Mouse (Mus musculus) hindbrain, embryonic 15.5 days (tissue): ENCODE data around the gene Gnb3. TPM values are rescaled to one million over a fixed set of nuclear protein-coding genes. Genes with fewer than 3 reads are reported as not detected.
"Not testable (repeated sequence)": the region's sequence is repeated elsewhere in the genome, so short reads cannot be mapped to it uniquely, and the experiment has no call there.

Experiments used
- ATAC-seq: fragments of 200-750 bp; cut with Nextera tagmentation; 2 replicates; pipeline ENCODE4 v1.8.0; 2017; ENCODE audit warnings: low read depth, moderate number of reproducible peaks, moderate TSS enrichment; ENCODE audit not compliant: low FRiP score
- H3K27ac ChIP-seq: fragments of 300-500 bp; sonication (generic); replicated peaks from 2 replicates; pipeline ENCODE4 v1.5.1; 2015; ENCODE audit warnings: mild to moderate bottlenecking, inconsistent platforms
- H3K27me3 ChIP-seq: fragments of 300-500 bp; sonication (generic); 2 replicates; pipeline ENCODE4 v1.6.1; 2015; ENCODE audit warnings: control low read depth, inconsistent platforms
- H3K36me3 ChIP-seq: fragments of 300-500 bp; sonication (generic); 2 replicates; pipeline ENCODE4 v1.6.1; 2015; ENCODE audit warnings: control low read depth, inconsistent platforms
- H3K4me1 ChIP-seq: fragments of 300-500 bp; sonication (generic); replicated peaks from 2 replicates; pipeline ENCODE4 v1.6.1; 2015; ENCODE audit warnings: control low read depth, inconsistent platforms
- H3K4me2 ChIP-seq: fragments of 300-500 bp; sonication (generic); 2 replicates; pipeline ENCODE4 v1.6.1; 2015; ENCODE audit warnings: moderate library complexity, mild to moderate bottlenecking, inconsistent platforms
- H3K4me3 ChIP-seq: fragments of 300-500 bp; sonication (generic); 2 replicates; pipeline ENCODE4 v1.5.1; 2015; ENCODE audit warnings: mild to moderate bottlenecking, inconsistent platforms
- H3K9ac ChIP-seq: fragments of 300-500 bp; sonication (generic); 2 replicates; pipeline ENCODE4 v1.6.1; 2015; ENCODE audit warnings: inconsistent platforms
- H3K9me3 ChIP-seq: fragments of 300-500 bp; sonication (generic); 2 replicates; pipeline ENCODE4 v1.6.1; 2016; ENCODE audit warnings: control low read depth, inconsistent platforms
- WGBS: fragments of 180-500 bp; shearing (Covaris S2); methylation state at CpG from one replicate; pipeline ENCODE4 v1.1.7; 2015; 5-methylcytosine and 5-hydroxymethylcytosine counted together
- polyA plus RNA-seq: library from polyadenylated mRNA; unstranded; fragments of >200 nt; fragmentation: Nextera tagmentation; extraction: Ambion mirVana; gene quantifications from 2 replicates; pipeline ENCODE4 v1.2.1, GENCODE M21; 2015

The Gnb3 gene
- polyA plus RNA-seq, 1 experiment from 2014 or later, result 0.83 TPM

GRCm38 (mm10) chr6:124806446-124807140 lies 33.5 kb downstream of the Gnb3 start:
- Histone ChIP-seq H3K4me1 (peaks cover 43% of the 10 kb centered on the region), H3K4me2 (peak overlapping the region; percentile 89), H3K9ac (no peak overlapping the region; the same call in 1 of the 2 replicates), H3K36me3 (peaks cover 4% of the 10 kb centered on the region; the same call in 1 of the 2 replicates), H3K9me3 (no peaks in the 10 kb centered on the region), H3K27ac (peak overlapping the region; percentile 92), H3K27me3 (no peaks in the 10 kb centered on the region), H3K4me3 (0 out of 2 replicates have a peak overlapping the region, but pooled peaks have one; percentile 50)
- ATAC-seq, result no peak
- WGBS, result 69% methylated on average over 7 of the region's 7 CpGs

GRCm38 (mm10) chr6:124805341-124806321 lies 34.4 kb downstream of the Gnb3 start:
- WGBS, result 2% methylated on average over 34 of the region's 34 CpGs

DNA sequence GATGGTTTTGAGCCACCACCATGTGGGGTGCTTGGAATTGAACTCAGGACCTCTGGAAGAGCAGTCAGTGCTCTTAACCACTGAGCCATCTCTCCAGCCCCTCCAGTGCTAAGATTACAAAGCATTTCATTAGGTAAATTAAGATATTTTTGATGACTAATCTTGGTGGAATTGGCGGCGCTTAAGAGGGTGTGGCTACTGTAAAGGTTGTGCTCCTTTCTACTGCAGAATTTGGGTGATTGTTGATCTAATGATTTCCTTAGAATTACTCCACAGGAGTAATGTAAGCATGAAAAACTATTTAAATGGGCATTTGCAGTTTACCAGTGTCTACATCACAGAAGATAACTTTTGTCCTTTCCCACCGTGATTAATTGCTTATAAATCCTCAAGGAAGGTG lies 35.7 kb downstream of the Gnb3 start:
- no peak overlapping the region for H3K9ac ChIP-seq
- no peak overlapping the region for H3K4me2 ChIP-seq
- no peak overlapping the region for H3K4me3 ChIP-seq
- H3K36me3 ChIP-seq, result no peaks in the 10 kb centered on the region
- no peak overlapping the region for H3K27ac ChIP-seq
- no peaks in the 10 kb centered on the region for H3K27me3 ChIP-seq
- 92% methylated on average over 3 of the region's 3 CpGs for WGBS
- H3K4me1 ChIP-seq, result peaks cover 32% of the 10 kb centered on the region
- H3K9me3 ChIP-seq, result no peaks in the 10 kb centered on the region
- ATAC-seq, result no peak

More at GRCm38 (mm10) chr6:124805341-124806321, 34.4 kb downstream of the Gnb3 start:
- peak; percentile 88 for ATAC-seq
- no peaks in the 10 kb centered on the region for H3K9me3 ChIP-seq
- no peaks in the 10 kb centered on the region for H3K36me3 ChIP-seq
- H3K4me3 ChIP-seq, result peak overlapping the region; percentile 50
- peaks cover 42% of the 10 kb centered on the region for H3K4me1 ChIP-seq
- peak overlapping the region; percentile 92 for H3K27ac ChIP-seq
- peak overlapping the region; percentile 47 for H3K9ac ChIP-seq
- H3K27me3 ChIP-seq, result no peaks in the 10 kb centered on the region
- peak overlapping the region; percentile 89 for H3K4me2 ChIP-seq

DNA sequence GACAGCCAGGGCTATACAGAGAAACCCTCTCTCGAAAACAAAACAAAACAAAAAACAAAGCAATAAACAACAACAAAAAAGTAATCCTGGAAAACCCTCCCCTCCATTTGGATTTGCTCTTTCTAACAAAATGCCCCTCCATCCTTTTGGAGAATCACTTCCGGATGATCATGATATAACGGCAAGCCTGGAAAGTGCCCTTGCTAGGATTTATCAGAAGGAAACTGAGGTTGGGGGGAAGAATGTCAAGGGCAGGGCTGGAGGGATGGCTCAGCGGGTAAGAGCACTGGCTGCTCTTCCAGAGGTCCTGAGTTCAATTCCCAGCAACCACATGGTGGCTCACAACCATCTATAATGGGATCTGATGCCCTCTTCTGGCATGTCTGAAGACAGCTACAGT lies 36.4 kb downstream of the Gnb3 start:
- 93% methylated on average over 4 of the region's 4 CpGs for WGBS
- ATAC-seq, H3K36me3 ChIP-seq, H3K4me2 ChIP-seq, H3K27me3 ChIP-seq, H3K9me3 ChIP-seq, H3K27ac ChIP-seq, H3K4me3 ChIP-seq, H3K9ac ChIP-seq: not testable (repeated sequence)
- peaks cover 25% of the 10 kb centered on the region for H3K4me1 ChIP-seq

DNA sequence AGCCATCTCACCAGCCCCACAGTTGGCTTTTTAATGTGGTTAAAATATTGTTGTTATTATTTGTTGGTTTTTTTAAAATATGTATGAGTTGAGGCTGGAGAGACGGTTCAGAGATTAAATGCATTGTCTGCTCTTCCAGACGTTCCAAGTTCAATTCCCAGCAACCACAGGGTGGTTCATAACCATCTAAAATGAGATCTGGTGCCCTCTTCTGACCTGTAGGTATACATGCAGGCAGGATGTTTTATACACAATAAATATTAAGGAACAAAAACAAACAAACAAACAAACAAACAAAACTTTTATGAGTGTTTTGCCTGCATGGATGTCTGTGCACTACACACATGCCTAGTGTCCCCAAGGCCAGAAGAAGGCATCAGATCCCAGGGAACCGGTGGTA lies 37.0 kb downstream of the Gnb3 start:
- ATAC-seq, result no peak
- 80% methylated on average over 3 of the region's 3 CpGs for WGBS
- no peak overlapping the region for H3K9ac ChIP-seq
- no peak overlapping the region for H3K27ac ChIP-seq
- H3K4me3 ChIP-seq, result no peak overlapping the region
- H3K9me3 ChIP-seq, result no peaks in the 10 kb centered on the region
- H3K4me2 ChIP-seq, result no peak overlapping the region
- no peaks in the 10 kb centered on the region for H3K36me3 ChIP-seq
- H3K4me1 ChIP-seq, result peaks cover 19% of the 10 kb centered on the region
- H3K27me3 ChIP-seq, result no peaks in the 10 kb centered on the region

DNA sequence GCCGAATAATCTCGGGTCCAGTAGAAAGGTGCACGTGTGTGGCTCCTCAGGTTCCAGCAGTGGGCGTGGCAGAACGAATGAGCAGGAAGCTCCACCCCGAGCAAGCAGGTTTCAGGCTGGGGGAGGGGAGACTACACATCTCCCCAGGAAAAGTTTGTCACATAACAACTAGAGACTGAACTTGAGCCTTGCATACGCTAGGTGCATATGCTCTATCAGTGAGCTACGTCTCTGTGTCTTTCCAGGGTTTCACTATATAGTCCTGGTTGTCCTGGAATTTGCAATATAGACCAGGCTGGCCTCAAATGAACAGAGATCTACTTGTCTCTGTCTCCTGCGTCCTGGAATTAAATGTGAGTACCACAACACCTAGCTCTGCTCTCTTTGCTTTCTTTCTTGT lies 37.7 kb downstream of the Gnb3 start:
- not testable (repeated sequence) for H3K4me2 ChIP-seq, H3K4me3 ChIP-seq, H3K27ac ChIP-seq, ATAC-seq, H3K9ac ChIP-seq, H3K9me3 ChIP-seq, H3K27me3 ChIP-seq, H3K36me3 ChIP-seq
- WGBS, result 17% methylated on average over 6 of the region's 9 CpGs
- peaks cover 17% of the 10 kb centered on the region for H3K4me1 ChIP-seq

DNA sequence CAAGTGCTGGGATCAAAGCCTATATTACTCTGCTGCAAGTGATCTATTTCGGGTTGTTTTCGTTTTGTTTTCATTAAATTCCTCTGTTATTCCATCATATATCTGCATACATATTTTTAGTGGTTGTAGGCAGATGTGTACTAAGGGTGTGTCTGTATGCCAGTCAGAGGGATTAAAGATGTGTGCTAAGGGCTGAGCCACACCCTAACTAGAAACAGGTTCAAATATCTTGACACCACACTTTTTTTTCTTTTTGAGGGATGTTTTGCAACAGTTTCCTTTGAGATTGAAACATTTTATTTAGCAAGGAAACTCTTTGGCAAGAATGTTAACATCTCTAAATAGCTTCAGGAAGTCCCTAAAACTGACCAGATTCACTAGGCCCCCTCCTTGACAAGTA lies 43.9 kb downstream of the Gnb3 start:
- H3K4me2 ChIP-seq, result no peak overlapping the region
- H3K9me3 ChIP-seq, result no peaks in the 10 kb centered on the region
- no peaks in the 10 kb centered on the region for H3K36me3 ChIP-seq
- 79% methylated on average over 2 of the region's 2 CpGs for WGBS
- H3K27ac ChIP-seq, result no peak overlapping the region
- no peak overlapping the region for H3K4me3 ChIP-seq
- ATAC-seq, result no peak
- no peaks in the 10 kb centered on the region for H3K4me1 ChIP-seq
- no peak overlapping the region for H3K9ac ChIP-seq
- no peaks in the 10 kb centered on the region for H3K27me3 ChIP-seq

- no peak overlapping the region for H3K27ac ChIP-seq
- ATAC-seq, result no peak
- H3K9me3 ChIP-seq, result no peaks in the 10 kb centered on the region
- no peaks in the 10 kb centered on the region for H3K4me1 ChIP-seq
- no peaks in the 10 kb centered on the region for H3K27me3 ChIP-seq
- WGBS, result 56% methylated on average over 4 of the region's 4 CpGs
- no peak overlapping the region for H3K4me2 ChIP-seq
- H3K36me3 ChIP-seq, result no peaks in the 10 kb centered on the region
- no peak overlapping the region for H3K4me3 ChIP-seq
- H3K9ac ChIP-seq, result no peak overlapping the region
Measured at GRCm38 (mm10) chr6:124795781-124796180, 44.3 kb downstream of the Gnb3 start.

- no peak overlapping the region for H3K4me2 ChIP-seq
- 91% methylated on average over 3 of the region's 3 CpGs for WGBS
- H3K27ac ChIP-seq, result no peak overlapping the region
- no peak for ATAC-seq
- H3K4me3 ChIP-seq, result no peak overlapping the region
- no peaks in the 10 kb centered on the region for H3K9me3 ChIP-seq
- no peak overlapping the region for H3K9ac ChIP-seq
- H3K27me3 ChIP-seq, result no peaks in the 10 kb centered on the region
- H3K4me1 ChIP-seq, result no peaks in the 10 kb centered on the region
- H3K36me3 ChIP-seq, result no peaks in the 10 kb centered on the region
Measured at GRCm38 (mm10) chr6:124791911-124792310, 48.2 kb downstream of the Gnb3 start.

GRCm38 (mm10) chr6:124790121-124790520 lies 50.0 kb downstream of the Gnb3 start:
- Histone ChIP-seq H3K27me3 (no peaks in the 10 kb centered on the region), H3K4me1 (no peaks in the 10 kb centered on the region), H3K36me3 (no peaks in the 10 kb centered on the region), H3K9me3 (no peaks in the 10 kb centered on the region), H3K9ac (no peak overlapping the region), H3K4me2 (no peak overlapping the region), H3K4me3 (no peak overlapping the region), H3K27ac (no peak overlapping the region)
- ATAC-seq, result no peak
- WGBS, result 66% methylated on average over 4 of the region's 4 CpGs

- Histone ChIP-seq H3K4me2 (no peak overlapping the region), H3K27ac (no peak overlapping the region), H3K27me3 (no peaks in the 10 kb centered on the region), H3K9me3 (no peaks in the 10 kb centered on the region), H3K9ac (no peak overlapping the region), H3K4me3 (no peak overlapping the region), H3K36me3 (no peaks in the 10 kb centered on the region), H3K4me1 (no peaks in the 10 kb centered on the region)
- no peak for ATAC-seq
- WGBS, result 82% methylated on average over 4 of the region's 4 CpGs
Measured at GRCm38 (mm10) chr6:124789519-124789918, 50.6 kb downstream of the Gnb3 start.

DNA sequence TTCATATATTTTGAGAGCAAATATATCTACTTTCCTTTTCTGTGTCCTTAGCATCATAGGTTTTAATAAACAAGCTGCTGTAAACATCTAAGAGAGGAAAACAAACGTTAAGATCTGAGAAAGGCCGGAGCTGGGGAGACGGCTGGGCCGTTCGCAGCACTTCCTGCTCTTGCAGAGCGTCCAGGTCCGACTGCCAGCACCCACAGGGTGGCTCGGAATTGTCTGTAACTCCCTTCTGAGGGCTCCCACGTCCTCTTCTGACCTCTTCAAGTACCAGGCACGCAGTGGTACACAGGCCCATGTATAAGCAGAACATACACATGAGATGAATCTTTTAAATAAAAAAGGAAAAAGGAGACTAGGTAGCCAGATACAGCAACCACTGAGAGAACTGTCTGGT lies 52.4 kb downstream of the Gnb3 start:
- 77% methylated on average over 10 of the region's 10 CpGs for WGBS
- no peak overlapping the region for H3K27ac ChIP-seq
- H3K9me3 ChIP-seq, result no peaks in the 10 kb centered on the region
- no peak for ATAC-seq
- H3K27me3 ChIP-seq, result no peaks in the 10 kb centered on the region
- H3K4me3 ChIP-seq, result no peak overlapping the region
- H3K9ac ChIP-seq, result no peak overlapping the region
- no peaks in the 10 kb centered on the region for H3K4me1 ChIP-seq
- H3K4me2 ChIP-seq, result no peak overlapping the region
- H3K36me3 ChIP-seq, result no peaks in the 10 kb centered on the region
